Mouse (Mus musculus) left cerebral cortex, postnatal 4 days (tissue): ENCODE results near the gene Trim39. TPM values are rescaled to one million over a fixed set of nuclear protein-coding genes. Genes with fewer than 3 reads are reported as not detected.
"Not testable (repeated sequence)": the region's sequence is repeated elsewhere in the genome, so short reads cannot be mapped to it uniquely, and the experiment has no call there.

Experiments
- DNase-seq: peaks from one replicate; pipeline ENCODE4 v3.0.0-alpha.2; 2022
- intact Hi-C: fragments of 180-260 bp; cut with DNase I; formaldehyde crosslinking; loops from one replicate; pipeline ENCODE4 v1.15.1; 2025
- total RNA-seq, 2 experiments: library from RNA; stranded (reverse); gene quantifications; 2 replicates each; pipeline ENCODE4 v1.2.3; 2021

Gene Trim39
- total RNA-seq, 2 experiments from 2014 or later = 25.3 to 26.2 TPM

GRCm38 (mm10) chr17:36252250-36252876, 19.7 kb downstream of the Trim39 start:
- DNase-seq = no peak
- intact Hi-C loops = no loop called here

- no peak for DNase-seq
- intact Hi-C loops = no loop called here
These were observed 23.2 kb downstream of the Trim39 start for GRCm38 (mm10) chr17:36248886-36249285.

- DNase-seq = no peak
- intact Hi-C loops = no loop called here
These were observed 26.3 kb downstream of the Trim39 start for GRCm38 (mm10) chr17:36245741-36246140.

GRCm38 (mm10) chr17:36244031-36244430, 28.0 kb downstream of the Trim39 start:
- intact Hi-C loops = no loop called here
- DNase-seq = no peak

- DNase-seq = no peak
- intact Hi-C loops = no loop called here
These were observed 31.3 kb downstream of the Trim39 start for GRCm38 (mm10) chr17:36240637-36241213.

GRCm38 (mm10) chr17:36237321-36237921, 34.6 kb downstream of the Trim39 start:
- intact Hi-C loops = no loop called here
- DNase-seq = peak; percentile 15

- intact Hi-C loops, DNase-seq: not testable (repeated sequence)
These were observed 36.7 kb downstream of the Trim39 start for GRCm38 (mm10) chr17:36235300-36235699.

GRCm38 (mm10) chr17:36233572-36233971, 38.5 kb downstream of the Trim39 start:
- intact Hi-C loops = no loop called here
- no peak for DNase-seq

GRCm38 (mm10) chr17:36231318-36231717, 40.7 kb downstream of the Trim39 start:
- DNase-seq = peak; percentile 64
- intact Hi-C loops = no loop called here

- intact Hi-C loops = no loop called here
These were observed 43.0 kb downstream of the Trim39 start for GRCm38 (mm10) chr17:36229046-36229445.

GRCm38 (mm10) chr17:36226921-36227320, 45.1 kb downstream of the Trim39 start:
- no peak for DNase-seq
- intact Hi-C loops = no loop called here

More at GRCm38 (mm10) chr17:36229046-36229445, 43.0 kb downstream of the Trim39 start:
- no peak for DNase-seq

- intact Hi-C loops = no loop called here
- peak; percentile 21 for DNase-seq
These were observed 46.7 kb downstream of the Trim39 start for GRCm38 (mm10) chr17:36225231-36225824.

- DNase-seq = no peak
- intact Hi-C loops = no loop called here
These were observed 47.6 kb downstream of the Trim39 start for GRCm38 (mm10) chr17:36224451-36224850.

- DNase-seq = no peak
- intact Hi-C loops = no loop called here
These were observed 53.4 kb downstream of the Trim39 start for GRCm38 (mm10) chr17:36218594-36219155.

- no peak for DNase-seq
- intact Hi-C loops = no loop called here
These were observed 56.5 kb downstream of the Trim39 start for GRCm38 (mm10) chr17:36215586-36215985.

Other genes starting within 250 kb of the Trim39 start
- gene H2-T23, start 239.4 kb downstream of the Trim39 start, total RNA-seq = 1 to 10 TPM; 2.4 to 3.0 TPM
- gene H2-T22, start 229.5 kb downstream of the Trim39 start, total RNA-seq = 1 to 10 TPM; 3.5 to 4.1 TPM
- gene Gm6034, start 229.3 kb downstream of the Trim39 start, total RNA-seq = not detected
- not detected for gene Gm11127, start 213.9 kb downstream of the Trim39 start, total RNA-seq
- not detected for gene Gm19684, start 150.6 kb downstream of the Trim39 start, total RNA-seq
- not detected for gene Gm7030, start 142.8 kb downstream of the Trim39 start, total RNA-seq
- not detected for gene Gm8909, start 103.7 kb downstream of the Trim39 start, total RNA-seq
- gene H2-T3, start 82.0 kb downstream of the Trim39 start, total RNA-seq = not detected
- gene Rpp21, start 14.2 kb downstream of the Trim39 start, total RNA-seq = 10 to 100 TPM; 55.3 to 58.4 TPM
- not detected for gene H2-M10.2, start 14.2 kb upstream of the Trim39 start, total RNA-seq
- not detected for gene H2-M10.1, start 53.9 kb upstream of the Trim39 start, total RNA-seq
- not detected for gene H2-M10.3, start 96.2 kb upstream of the Trim39 start, total RNA-seq
- not detected for gene H2-M10.4, start 190.1 kb upstream of the Trim39 start, total RNA-seq